Mouse (Mus musculus) bone marrow, adult 2 months (tissue): ENCODE results near the gene Wdr78.

Experiments
- CTCF ChIP-seq: fragments of 200-500 bp; IDR thresholded peaks from 2 replicates; pipeline ENCODE4 v1.5.1; 2011; ENCODE audit warnings: low read length, control low read depth; ENCODE audit not compliant: control insufficient read depth, insufficient read depth
- POLR2A ChIP-seq: fragments of 200-500 bp; IDR thresholded peaks from 2 replicates; pipeline ENCODE4 v1.6.1; 2011; ENCODE audit warnings: low read depth, mild to moderate bottlenecking, control low read depth, low read length, borderline replicate concordance; ENCODE audit not compliant: control insufficient read depth

- no peak for TF ChIP-seq POLR2A
- no peak for TF ChIP-seq CTCF
Measured at GRCm38 (mm10) chr4:103120028-103120384, 5.7 kb upstream of the Wdr78 start.
